Mouse (Mus musculus) stomach, embryonic 14.5 days (tissue): Measurements from ENCODE around the gene Serpinb6c. TPM values are rescaled to one million over a fixed set of nuclear protein-coding genes. Genes with fewer than 3 reads are reported as not detected.

Source experiments
- ATAC-seq: fragments of 200-750 bp; cut with Nextera tagmentation; 2 replicates; pipeline ENCODE4 v1.8.0; 2017; ENCODE audit warnings: low read depth, moderate TSS enrichment; ENCODE audit not compliant: insufficient number of reproducible peaks, insufficient read depth, low FRiP score
- H3K27ac ChIP-seq: fragments of 300-500 bp; sonication (generic); 2 replicates; pipeline ENCODE4 v1.5.1; 2014; ENCODE audit warnings: mild to moderate bottlenecking, low read length, moderate library complexity, mixed read lengths
- H3K27me3 ChIP-seq: fragments of 300-500 bp; sonication (generic); 2 replicates; pipeline ENCODE4 v1.6.1; 2014; ENCODE audit warnings: low read length, control low read depth, mixed read lengths; ENCODE audit not compliant: control insufficient read depth, insufficient read depth
- H3K36me3 ChIP-seq: fragments of 300-500 bp; sonication (generic); 2 replicates; pipeline ENCODE4 v1.6.1; 2014; ENCODE audit warnings: mild to moderate bottlenecking, control low read depth, low read length, moderate library complexity, mixed read lengths; ENCODE audit not compliant: control insufficient read depth, insufficient read depth
- H3K4me1 ChIP-seq: fragments of 300-500 bp; sonication (generic); 2 replicates; pipeline ENCODE4 v1.6.1; 2014; ENCODE audit warnings: low read length, control low read depth, mixed read lengths; ENCODE audit not compliant: control insufficient read depth, insufficient read depth
- H3K4me2 ChIP-seq: fragments of 300-500 bp; sonication (generic); replicated peaks from 2 replicates; pipeline ENCODE4 v1.6.1; 2014; ENCODE audit warnings: low read depth, low read length, control low read depth
- H3K4me3 ChIP-seq: fragments of 300-500 bp; sonication (generic); 2 replicates; pipeline ENCODE4 v1.5.1; 2014; ENCODE audit warnings: low read depth, low read length, control low read depth
- H3K9ac ChIP-seq: fragments of 300-500 bp; sonication (generic); replicated peaks from 2 replicates; pipeline ENCODE4 v1.6.1; 2014; ENCODE audit warnings: low read depth, mild to moderate bottlenecking, control low read depth, low read length, moderate library complexity, mixed read lengths
- H3K9me3 ChIP-seq: fragments of 300-500 bp; sonication (generic); 2 replicates; pipeline ENCODE4 v1.6.1; 2016; ENCODE audit warnings: low read depth, low read length, control low read depth; ENCODE audit not compliant: control insufficient read depth
- WGBS: fragments of 180-500 bp; shearing (Covaris S2); extraction: QIAGEN DNeasy Blood & Tissue Kit; methylation state at CpG from one replicate; pipeline ENCODE4 v1.1.7; 2014; 5-methylcytosine and 5-hydroxymethylcytosine counted together
- polyA plus RNA-seq: library from polyadenylated mRNA; unstranded; fragments of >200 nt; fragmentation: Nextera tagmentation; extraction: Ambion mirVana; gene quantifications from 2 replicates; pipeline ENCODE4 v1.2.1, GENCODE M21; 2014

Serpinb6c gene
- polyA plus RNA-seq, 1 experiment from 2014 or later, result not detected

DNA sequence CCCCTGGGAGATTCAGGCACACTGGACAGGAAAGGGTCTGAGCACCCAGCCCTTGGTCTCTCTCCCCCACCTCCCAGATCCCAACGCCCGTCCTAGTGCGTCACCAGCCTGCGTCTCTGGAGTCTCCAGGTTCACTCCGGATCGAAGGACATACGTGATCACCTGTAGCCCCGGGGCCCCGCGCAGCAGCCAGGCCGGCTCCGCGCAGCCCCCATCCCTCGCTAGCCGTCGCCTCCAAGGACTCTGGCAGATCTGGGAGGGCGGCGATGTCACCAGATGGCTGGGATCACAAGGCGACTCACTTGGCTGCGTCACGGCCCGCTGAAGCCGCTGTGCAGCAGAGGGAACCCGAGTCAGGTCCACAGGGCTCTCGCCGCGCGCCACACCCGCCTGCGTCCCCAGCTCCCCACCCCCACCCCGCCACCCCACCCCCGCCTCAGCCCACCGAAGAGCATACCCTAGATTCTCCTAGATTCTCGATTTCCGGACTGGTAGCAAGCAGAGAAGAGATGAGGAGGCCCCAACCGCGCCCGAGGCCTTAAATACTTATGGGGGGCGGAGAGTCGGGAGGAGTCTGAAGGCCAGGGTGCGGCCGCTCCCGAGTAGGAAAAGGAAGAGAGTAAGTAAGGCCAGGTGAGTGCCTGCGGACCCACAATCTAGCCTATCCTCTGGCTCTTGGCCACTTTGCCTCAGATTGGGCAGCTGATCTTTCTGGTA is 30.1 kb upstream of the Serpinb6c start:
- under 1% methylated on average over 42 of the region's 44 CpGs for WGBS
- peak; percentile 90 for ATAC-seq
- H3K4me1 ChIP-seq, result no peaks in the 10 kb centered on the region

DNA sequence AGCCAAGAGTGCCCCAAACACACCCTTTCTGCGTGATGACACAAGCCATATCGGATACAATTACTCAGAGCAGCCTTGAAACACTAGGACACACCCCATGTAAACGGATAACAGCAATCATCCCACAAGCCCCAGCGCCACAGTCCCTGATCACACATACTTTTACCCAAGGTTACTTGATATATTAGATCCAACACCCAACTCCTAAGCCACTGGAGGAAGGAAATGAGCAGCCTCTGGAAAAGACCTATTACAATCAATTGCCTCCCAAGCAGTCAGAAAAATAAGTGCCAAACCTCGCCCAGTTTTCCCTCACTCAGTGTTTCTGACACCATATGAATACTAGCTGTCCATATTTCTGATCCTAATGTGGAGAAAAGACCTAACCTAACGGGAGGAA is 29.2 kb upstream of the Serpinb6c start:
- H3K27ac ChIP-seq, result no peak overlapping the region

More for the DNA sequence above, 30.1 kb upstream of the Serpinb6c start:
- Histone ChIP-seq H3K36me3 (peaks cover 4% of the 10 kb centered on the region), H3K4me3 (peak overlapping the region; percentile 74), H3K9me3 (no peaks in the 10 kb centered on the region), H3K27me3 (no peaks in the 10 kb centered on the region), H3K27ac (peak overlapping the region; percentile 56), H3K4me2 (peak overlapping the region; percentile 76), H3K9ac (peak overlapping the region; percentile 67)

GRCm38 (mm10) chr13:33930912-33931311 is 25.4 kb upstream of the Serpinb6c start:
- no peak overlapping the region for H3K4me2 ChIP-seq
- no peak for ATAC-seq
- H3K27me3 ChIP-seq, result no peaks in the 10 kb centered on the region
- peaks cover 8% of the 10 kb centered on the region for H3K36me3 ChIP-seq
- no peak overlapping the region for H3K9ac ChIP-seq
- no peak overlapping the region for H3K4me3 ChIP-seq
- 76% methylated on average over 3 of the region's 3 CpGs for WGBS
- H3K27ac ChIP-seq, result no peak overlapping the region
- H3K4me1 ChIP-seq, result no peaks in the 10 kb centered on the region
- no peaks in the 10 kb centered on the region for H3K9me3 ChIP-seq

More for the DNA sequence above, 29.2 kb upstream of the Serpinb6c start:
- Histone ChIP-seq H3K9me3 (no peaks in the 10 kb centered on the region), H3K27me3 (no peaks in the 10 kb centered on the region), H3K4me2 (peak overlapping the region; percentile 76; the same call in 1 of the 2 replicates), H3K4me1 (no peaks in the 10 kb centered on the region), H3K9ac (no peak overlapping the region), H3K36me3 (peaks cover 8% of the 10 kb centered on the region), H3K4me3 (peak overlapping the region; percentile 74; the same call in 1 of the 2 replicates)
- WGBS, result 71% methylated on average over 6 of the region's 6 CpGs
- no peak for ATAC-seq

GRCm38 (mm10) chr13:33930281-33930680 is 24.8 kb upstream of the Serpinb6c start:
- ATAC-seq, result no peak
- Histone ChIP-seq H3K27me3 (no peaks in the 10 kb centered on the region), H3K9ac (no peak overlapping the region), H3K4me3 (no peak overlapping the region), H3K9me3 (no peaks in the 10 kb centered on the region), H3K27ac (no peak overlapping the region), H3K36me3 (peaks cover 8% of the 10 kb centered on the region), H3K4me1 (no peaks in the 10 kb centered on the region), H3K4me2 (no peak overlapping the region)
- WGBS, result 80% methylated on average over 2 of the region's 2 CpGs

DNA sequence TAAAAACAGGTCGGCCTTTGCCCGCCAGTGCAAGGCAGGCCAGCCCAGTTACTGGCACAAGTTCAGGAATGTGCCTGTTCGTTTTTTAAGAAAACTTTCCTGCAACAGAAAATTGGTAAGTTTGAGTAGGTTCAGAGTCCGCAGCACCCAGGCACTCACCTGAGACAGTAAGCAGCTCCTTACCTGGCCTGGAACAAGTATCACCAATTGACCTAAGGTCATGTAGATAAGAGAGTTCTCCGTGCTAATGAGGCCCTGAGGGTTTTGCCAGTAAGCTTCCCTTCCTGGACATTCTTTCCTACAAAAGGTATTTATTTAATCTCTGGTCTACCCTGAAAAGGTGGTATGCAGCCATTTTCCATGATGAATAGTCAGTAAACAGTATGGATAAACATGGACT is 16.2 kb upstream of the Serpinb6c start:
- H3K27ac ChIP-seq, result no peak overlapping the region
- H3K27me3 ChIP-seq, result no peaks in the 10 kb centered on the region
- H3K4me1 ChIP-seq, result no peaks in the 10 kb centered on the region
- WGBS, result 72% methylated on average over 5 of the region's 5 CpGs
- no peak for ATAC-seq
- H3K9ac ChIP-seq, result no peak overlapping the region
- no peaks in the 10 kb centered on the region for H3K9me3 ChIP-seq
- H3K4me2 ChIP-seq, result no peak overlapping the region
- H3K4me3 ChIP-seq, result no peak overlapping the region
- peaks cover 24% of the 10 kb centered on the region for H3K36me3 ChIP-seq

- Histone ChIP-seq H3K4me1 (no peaks in the 10 kb centered on the region), H3K27me3 (no peaks in the 10 kb centered on the region), H3K4me2 (no peak overlapping the region), H3K4me3 (no peak overlapping the region), H3K9ac (no peak overlapping the region), H3K27ac (no peak overlapping the region), H3K9me3 (no peaks in the 10 kb centered on the region), H3K36me3 (peaks cover 24% of the 10 kb centered on the region)
- 97% methylated on average over 6 of the region's 6 CpGs for WGBS
- ATAC-seq, result no peak
Measured at GRCm38 (mm10) chr13:33921041-33921440, 15.5 kb upstream of the Serpinb6c start.

- Histone ChIP-seq H3K4me3 (no peak overlapping the region), H3K36me3 (no peaks in the 10 kb centered on the region), H3K9me3 (no peaks in the 10 kb centered on the region), H3K4me1 (no peaks in the 10 kb centered on the region), H3K27ac (no peak overlapping the region), H3K27me3 (no peaks in the 10 kb centered on the region), H3K4me2 (no peak overlapping the region), H3K9ac (no peak overlapping the region)
- 58% methylated on average over 3 of the region's 3 CpGs for WGBS
- ATAC-seq, result no peak
Measured at GRCm38 (mm10) chr13:33906821-33907220, 1.3 kb upstream of the Serpinb6c start.

DNA sequence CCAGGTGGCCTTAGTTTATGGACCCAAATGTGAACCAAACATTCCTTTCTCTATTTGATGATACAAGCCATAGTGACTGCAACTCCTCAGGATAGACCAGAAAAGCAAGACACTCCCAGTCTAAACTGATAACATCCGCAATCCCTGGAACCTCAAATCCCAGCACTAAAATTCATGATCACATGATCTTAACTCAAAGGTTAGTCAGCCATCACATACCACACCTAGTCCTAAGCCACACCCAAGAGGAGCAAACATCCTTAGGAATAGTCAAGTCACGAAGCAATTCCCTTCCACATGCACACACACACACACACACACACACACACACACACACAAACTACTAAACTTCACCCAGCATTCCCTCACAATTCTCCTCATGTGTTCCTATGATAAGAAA is 2.2 kb downstream of the Serpinb6c start:
- no peaks in the 10 kb centered on the region for H3K27me3 ChIP-seq
- no peak for ATAC-seq
- no peaks in the 10 kb centered on the region for H3K4me1 ChIP-seq
- H3K9me3 ChIP-seq, result no peaks in the 10 kb centered on the region
- no peak overlapping the region for H3K4me3 ChIP-seq
- no peak overlapping the region for H3K27ac ChIP-seq
- H3K4me2 ChIP-seq, result no peak overlapping the region
- WGBS, result 72% methylated on average over 2 of the region's 2 CpGs
- H3K36me3 ChIP-seq, result no peaks in the 10 kb centered on the region
- no peak overlapping the region for H3K9ac ChIP-seq

DNA sequence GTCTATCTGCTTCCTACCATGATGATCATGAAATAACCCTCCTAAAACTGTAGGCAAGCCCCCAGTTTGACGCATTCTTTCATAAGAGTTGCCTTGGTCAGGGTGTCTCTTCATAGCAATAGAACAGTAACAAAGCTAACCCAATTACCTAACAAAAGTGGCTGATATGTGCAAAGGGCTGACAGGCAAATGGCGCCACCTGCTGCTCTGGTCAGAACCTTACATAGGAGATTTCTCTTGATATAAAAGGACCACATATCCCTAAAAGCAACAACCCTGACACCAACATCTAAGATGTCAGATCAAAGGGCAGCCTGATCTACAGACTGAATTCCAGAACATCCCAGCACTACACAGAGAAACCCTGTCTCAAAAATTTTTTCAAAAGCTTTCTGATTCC is 11.3 kb downstream of the Serpinb6c start:
- no peak overlapping the region for H3K27ac ChIP-seq
- no peak overlapping the region for H3K4me2 ChIP-seq
- no peak overlapping the region for H3K4me3 ChIP-seq
- H3K9me3 ChIP-seq, result no peaks in the 10 kb centered on the region
- H3K9ac ChIP-seq, result no peak overlapping the region
- no peaks in the 10 kb centered on the region for H3K36me3 ChIP-seq
- no peak for ATAC-seq
- H3K4me1 ChIP-seq, result no peaks in the 10 kb centered on the region
- H3K27me3 ChIP-seq, result no peaks in the 10 kb centered on the region
- WGBS, result 45% methylated on average over 2 of the region's 2 CpGs
